Mouse (Mus musculus) hindlimb bud, embryonic 11.5 days (tissue): ENCODE results near the gene Pacsin1.

Experiments
- DNase-seq: peaks from one replicate; pipeline ENCODE4 v3.0.0-alpha.2; 2012; ENCODE audit warnings: low read depth, low spot score; ENCODE audit errors: extremely low spot score

Gene Pacsin1

GRCm38 (mm10) chr17:27655089-27656010 lies at the start of gene Pacsin1:
TSS of gene Pacsin1 (plus strand) at chr17:27655509.
- no peak for DNase-seq

GRCm38 (mm10) chr17:27609576-27609975 lies 45.7 kb upstream of the Pacsin1 start:
- no peak for DNase-seq

GRCm38 (mm10) chr17:27610679-27611518 lies 44.4 kb upstream of the Pacsin1 start:
- DNase-seq = no peak

GRCm38 (mm10) chr17:27611519-27611884 lies 43.8 kb upstream of the Pacsin1 start:
- DNase-seq = no peak

GRCm38 (mm10) chr17:27611994-27612393 lies 43.3 kb upstream of the Pacsin1 start:
- DNase-seq = no peak

- DNase-seq = no peak
Measured at GRCm38 (mm10) chr17:27613016-27613415, 42.3 kb upstream of the Pacsin1 start.

GRCm38 (mm10) chr17:27615388-27615787 lies 39.9 kb upstream of the Pacsin1 start:
- DNase-seq = no peak

GRCm38 (mm10) chr17:27621161-27621560 lies 34.1 kb upstream of the Pacsin1 start:
- DNase-seq = no peak

- DNase-seq = no peak
Measured at GRCm38 (mm10) chr17:27621705-27622531, 33.4 kb upstream of the Pacsin1 start.

GRCm38 (mm10) chr17:27622611-27623359 lies 32.5 kb upstream of the Pacsin1 start:
- no peak for DNase-seq

- peak; percentile 85 for DNase-seq
Measured at GRCm38 (mm10) chr17:27623360-27624326, 31.7 kb upstream of the Pacsin1 start, which contains the start of gene Nudt3. TSS of gene Nudt3 (minus strand) at chr17:27623495.

GRCm38 (mm10) chr17:27625455-27626251 lies 29.7 kb upstream of the Pacsin1 start:
- DNase-seq = no peak

- DNase-seq = no peak
Measured at GRCm38 (mm10) chr17:27626681-27627080, 28.6 kb upstream of the Pacsin1 start.

GRCm38 (mm10) chr17:27627451-27627850 lies 27.9 kb upstream of the Pacsin1 start:
- DNase-seq = no peak

- no peak for DNase-seq
Measured at GRCm38 (mm10) chr17:27628376-27628775, 26.9 kb upstream of the Pacsin1 start.

- DNase-seq = no peak
Measured at GRCm38 (mm10) chr17:27629249-27630020, 25.9 kb upstream of the Pacsin1 start.

GRCm38 (mm10) chr17:27634871-27635574 lies 20.3 kb upstream of the Pacsin1 start, which contains the start of gene RPS10-NUDT3:
TSS of gene RPS10-NUDT3 (minus strand) at chr17:27635222.
- no peak for DNase-seq
